Mouse (Mus musculus) stomach, postnatal 0 days (tissue): ENCODE data around the gene Isl1. TPM values are rescaled to one million over a fixed set of nuclear protein-coding genes. Genes with fewer than 3 reads are reported as not detected.

Experiments
- ATAC-seq: fragments of 200-750 bp; cut with Nextera tagmentation; 2 replicates; pipeline ENCODE4 v1.8.0; 2017; ENCODE audit not compliant: low FRiP score, low TSS enrichment
- DNase-seq: peaks from one replicate; pipeline ENCODE4 v3.0.0-alpha.2; 2016; ENCODE audit warnings: low spot score
- H3K27ac ChIP-seq: fragments of 300-500 bp; sonication (generic); replicated peaks from 2 replicates; pipeline ENCODE4 v1.5.1; 2014; ENCODE audit warnings: mild to moderate bottlenecking, control low read depth
- H3K27me3 ChIP-seq: fragments of 300-500 bp; sonication (generic); 2 replicates; pipeline ENCODE4 v1.6.1; 2014; ENCODE audit warnings: low read length; ENCODE audit not compliant: control insufficient read depth, insufficient read depth
- H3K36me3 ChIP-seq: fragments of 300-500 bp; sonication (generic); 2 replicates; pipeline ENCODE4 v1.6.1; 2014; ENCODE audit warnings: low read length, mixed read lengths; ENCODE audit not compliant: control insufficient read depth, insufficient read depth
- H3K4me1 ChIP-seq: fragments of 300-500 bp; sonication (generic); replicated peaks from 2 replicates; pipeline ENCODE4 v1.6.1; 2014; ENCODE audit warnings: antibody characterized with exemption; ENCODE audit not compliant: control insufficient read depth, insufficient read depth
- H3K4me2 ChIP-seq: fragments of 300-500 bp; sonication (generic); replicated peaks from 2 replicates; pipeline ENCODE4 v1.6.1; 2014; ENCODE audit warnings: low read depth, mild to moderate bottlenecking, control low read depth, moderate library complexity
- H3K4me3 ChIP-seq: fragments of 300-500 bp; sonication (generic); 2 replicates; pipeline ENCODE4 v1.5.1; 2014; ENCODE audit warnings: low read depth, low read length, control low read depth
- H3K9ac ChIP-seq: fragments of 300-500 bp; sonication (generic); 2 replicates; pipeline ENCODE4 v1.6.1; 2014; ENCODE audit warnings: mild to moderate bottlenecking, low read length, control low read depth, mixed read lengths
- H3K9me3 ChIP-seq: fragments of 300-500 bp; sonication (generic); 2 replicates; pipeline ENCODE4 v1.6.1; 2016; ENCODE audit warnings: low read length; ENCODE audit not compliant: control insufficient read depth
- CTCF ChIP-seq: IDR thresholded peaks from 2 replicates; pipeline ENCODE4 v1.5.1; 2016; ENCODE audit warnings: antibody characterized with exemption, low read depth, mild to moderate bottlenecking, moderate library complexity
- EP300 ChIP-seq: optimal IDR thresholded peaks from 2 replicates; pipeline ENCODE3; 2016; ENCODE audit warnings: antibody characterized with exemption
- WGBS: fragments of 180-500 bp; shearing (Covaris S2); extraction: QIAGEN DNeasy Blood & Tissue Kit; methylation state at CpG from one replicate; pipeline ENCODE4 v1.1.7; 2014; 5-methylcytosine and 5-hydroxymethylcytosine counted together
- polyA plus RNA-seq: library from polyadenylated mRNA; unstranded; fragments of >200 nt; fragmentation: Nextera tagmentation; extraction: Ambion mirVana; gene quantifications from 2 replicates; pipeline ENCODE4 v1.2.1, GENCODE M21; 2015

The Isl1 gene
- polyA plus RNA-seq, 1 experiment from 2014 or later, result 19.0 TPM

GRCm38 (mm10) chr13:116298001-116298400 is 11.5 kb downstream of the Isl1 start:
- TF ChIP-seq EP300 (no peak), CTCF (no peak)
- H3K27ac ChIP-seq, result no peak overlapping the region
- ATAC-seq, result no peak
- H3K4me3 ChIP-seq, result peak overlapping the region; percentile 6
- H3K9me3 ChIP-seq, result no peaks in the 10 kb centered on the region
- H3K36me3 ChIP-seq, result no peaks in the 10 kb centered on the region
- no peaks in the 10 kb centered on the region; the same call in 1 of the 2 replicates for H3K4me1 ChIP-seq
- H3K9ac ChIP-seq, result no peak overlapping the region
- H3K4me2 ChIP-seq, result peak overlapping the region; percentile 31
- no peaks in the 10 kb centered on the region for H3K27me3 ChIP-seq
- DNase-seq, result no peak
- 30% methylated on average over 8 of the region's 8 CpGs for WGBS

- Histone ChIP-seq H3K4me1 (no peaks in the 10 kb centered on the region), H3K4me3 (peak overlapping the region; percentile 6), H3K27ac (no peak overlapping the region), H3K9me3 (no peaks in the 10 kb centered on the region), H3K36me3 (no peaks in the 10 kb centered on the region), H3K9ac (no peak overlapping the region), H3K4me2 (peak overlapping the region; percentile 31), H3K27me3 (no peaks in the 10 kb centered on the region)
- TF ChIP-seq EP300 (no peak), CTCF (no peak)
- ATAC-seq (no peak), DNase-seq (no peak)
- 25% methylated on average over 33 of the region's 33 CpGs for WGBS
Measured at GRCm38 (mm10) chr13:116297048-116297811, 12.3 kb downstream of the Isl1 start.

- no peak for ATAC-seq
- no peak for DNase-seq
Measured at GRCm38 (mm10) chr13:116295401-116295800, 14.1 kb downstream of the Isl1 start.

GRCm38 (mm10) chr13:116294734-116295133 is 14.8 kb downstream of the Isl1 start:
- DNase-seq, result no peak
- TF ChIP-seq EP300 (no peak), CTCF (no peak)
- no peaks in the 10 kb centered on the region for H3K4me1 ChIP-seq
- H3K4me3 ChIP-seq, result no peak overlapping the region
- H3K9me3 ChIP-seq, result no peaks in the 10 kb centered on the region
- ATAC-seq, result no peak
- WGBS, result 46% methylated on average over 6 of the region's 6 CpGs
- H3K27me3 ChIP-seq, result no peaks in the 10 kb centered on the region
- H3K9ac ChIP-seq, result no peak overlapping the region
- H3K36me3 ChIP-seq, result no peaks in the 10 kb centered on the region
- no peak overlapping the region for H3K4me2 ChIP-seq
- H3K27ac ChIP-seq, result no peak overlapping the region

More at GRCm38 (mm10) chr13:116295401-116295800, 14.1 kb downstream of the Isl1 start:
- Histone ChIP-seq H3K36me3 (no peaks in the 10 kb centered on the region), H3K27me3 (no peaks in the 10 kb centered on the region), H3K9me3 (no peaks in the 10 kb centered on the region), H3K4me1 (no peaks in the 10 kb centered on the region), H3K4me3 (no peak overlapping the region), H3K4me2 (no peak overlapping the region), H3K9ac (no peak overlapping the region), H3K27ac (no peak overlapping the region)
- no peak for TF ChIP-seq EP300
- no peak for TF ChIP-seq CTCF
- 59% methylated on average over 4 of the region's 4 CpGs for WGBS

GRCm38 (mm10) chr13:116294151-116294461 is 15.4 kb downstream of the Isl1 start:
- TF ChIP-seq EP300 (no peak), CTCF (no peak)
- Histone ChIP-seq H3K4me2 (peak overlapping the region; percentile 57), H3K9me3 (no peaks in the 10 kb centered on the region), H3K9ac (no peak overlapping the region), H3K4me1 (no peaks in the 10 kb centered on the region), H3K4me3 (peak overlapping the region; percentile 19), H3K36me3 (no peaks in the 10 kb centered on the region), H3K27ac (no peak overlapping the region), H3K27me3 (no peaks in the 10 kb centered on the region)
- DNase-seq (no peak), ATAC-seq (no peak; the same call in 1 of the 2 replicates)
- 6% methylated on average over 11 of the region's 11 CpGs for WGBS

- H3K4me3 ChIP-seq, result peak overlapping the region; percentile 19
- DNase-seq (peak; percentile 40), ATAC-seq (peak; percentile 54)
- H3K4me2 ChIP-seq, result peak overlapping the region; percentile 57
- TF ChIP-seq CTCF (no peak), EP300 (no peak)
- no peak overlapping the region for H3K27ac ChIP-seq
- H3K27me3 ChIP-seq, result no peaks in the 10 kb centered on the region
- no peaks in the 10 kb centered on the region for H3K9me3 ChIP-seq
- no peak overlapping the region for H3K9ac ChIP-seq
- 18% methylated on average over 27 of the region's 27 CpGs for WGBS
- H3K4me1 ChIP-seq, result no peaks in the 10 kb centered on the region
- H3K36me3 ChIP-seq, result no peaks in the 10 kb centered on the region
Measured at GRCm38 (mm10) chr13:116293301-116294150, 16.0 kb downstream of the Isl1 start.
